Mouse (Mus musculus): ENCODE measurements around the gene Azin2.

DNA sequence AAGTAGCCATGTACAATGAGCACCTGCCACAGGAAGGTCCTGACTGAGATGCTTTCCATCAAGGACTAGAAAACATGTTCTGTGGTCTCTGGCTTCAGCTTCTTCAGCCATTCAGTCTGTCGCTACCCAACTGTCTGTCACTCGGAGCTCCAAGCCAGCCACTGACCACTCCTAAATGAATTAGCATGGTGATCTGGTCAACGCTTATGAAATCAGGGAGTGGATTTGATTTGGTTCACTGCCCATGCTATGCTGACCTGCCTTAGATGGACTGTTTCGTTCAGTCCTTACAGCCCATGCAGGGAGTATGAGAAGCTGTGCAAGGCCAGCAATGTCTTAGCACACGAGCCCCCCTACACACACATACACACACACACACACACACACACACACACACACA is 8.4 kb downstream of the Azin2 start:
- TF ChIP-seq CTCF (conservative IDR thresholded peaks at IDR 0.05 in 1 of 2, IDR thresholded peaks at IDR 0.05 in 1 of 2; ENCODE audit: low read depth in 2 of 2, low read length in 2 of 2) = no peak
- no peak for TF ChIP-seq PAX5 (IDR thresholded peaks at IDR 0.05; ENCODE audit: low read length)
- no peak for TF ChIP-seq RCOR1 (conservative IDR thresholded peaks at IDR 0.05; ENCODE audit: low read depth, low read length)
- no peak for TF ChIP-seq TBP (conservative IDR thresholded peaks at IDR 0.05; ENCODE audit: low read depth, low read length)
- TF ChIP-seq POLR2A (IDR thresholded peaks at IDR 0.05; ENCODE audit: low read depth, low read length) = no peak
